Mouse (Mus musculus): Measurements from ENCODE around the gene Tgif2lx1.
"Not testable (repeated sequence)": the region's sequence is repeated elsewhere in the genome, so short reads cannot be mapped to it uniquely, and the experiment has no call there.

Tgif2lx1 gene

GRCm38 (mm10) chrX:118480637-118481036 lies at the start of gene Tgif2lx1:
TSS of gene Tgif2lx1 (minus strand) at chrX:118480737.
- not testable (repeated sequence) for DNase-seq (ENCODE audit: low spot score)

Data from layer of hippocampus, adult 9-10 months (tissue).